Mouse (Mus musculus) monocyte, adult 5-6 weeks (primary cell): ENCODE data around the gene Dvl2. TPM values are rescaled to one million over a fixed set of nuclear protein-coding genes. Genes with fewer than 3 reads are reported as not detected.

Source experiments
- ATAC-seq: fragments of 153-309, 156-312 bp; replicated peaks from 2 replicates; pipeline ENCODE4 v1.8.0; 2017; ENCODE audit warnings: mild to moderate bottlenecking; ENCODE audit not compliant: low TSS enrichment, insufficient number of reproducible peaks, severe bottlenecking, poor library complexity, low FRiP score
- total RNA-seq: library from RNA; stranded (forward); fragments of 200-1000, 200-491, 200-594 nt; gene quantifications from 3 replicates; pipeline ENCODE4 v1.2.3, GENCODE M21; 2017

Dvl2 gene
- total RNA-seq, 1 experiment from 2014 or later: 18.6 TPM

DNA sequence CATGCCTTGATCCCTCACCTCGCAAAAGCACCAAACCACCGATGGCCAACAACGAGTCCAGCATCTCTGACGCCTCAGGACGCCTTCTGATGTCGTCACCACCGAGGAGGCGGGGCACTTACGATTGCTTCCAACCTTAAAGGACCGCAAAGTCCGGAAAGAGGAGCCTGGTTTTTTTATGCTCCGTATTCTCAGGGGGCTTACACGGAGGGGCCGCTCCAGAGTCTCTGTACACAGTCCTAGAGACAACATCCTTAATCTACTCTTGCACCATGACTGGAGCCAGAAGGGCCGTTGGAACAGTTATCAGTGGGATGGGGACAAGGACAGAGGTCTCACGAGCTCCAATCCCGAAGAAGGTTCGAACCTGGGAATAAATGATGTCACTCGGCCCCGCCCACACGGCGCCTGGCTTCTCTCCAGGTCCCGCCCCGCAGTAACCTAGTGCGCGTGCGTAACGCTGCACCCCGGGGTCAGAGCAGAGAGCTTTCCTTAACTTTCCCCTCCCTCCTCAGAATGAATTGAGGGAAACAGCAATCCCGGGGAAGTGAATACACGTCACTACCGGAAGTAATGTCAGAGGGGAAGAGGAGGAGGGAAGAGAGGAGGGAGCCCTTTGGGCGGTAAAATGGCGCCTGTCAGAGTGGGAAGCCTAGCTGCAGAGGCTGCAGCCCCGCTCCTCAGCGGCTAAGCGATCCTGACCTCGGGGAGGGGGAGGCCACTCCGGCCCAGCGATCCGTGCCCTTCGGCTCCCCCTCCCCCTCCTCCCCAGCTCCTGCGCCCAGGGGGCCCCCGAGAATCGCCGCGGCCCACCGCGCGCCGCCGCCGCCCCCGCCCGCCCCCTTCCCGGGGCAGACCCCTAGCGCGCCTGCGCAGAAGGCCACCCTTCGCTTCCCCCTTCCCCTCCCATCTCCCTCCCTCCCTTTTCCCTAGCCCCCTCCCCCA lies 19.9 kb upstream of the Dvl2 start:
- ATAC-seq: peak; percentile 95

DNA sequence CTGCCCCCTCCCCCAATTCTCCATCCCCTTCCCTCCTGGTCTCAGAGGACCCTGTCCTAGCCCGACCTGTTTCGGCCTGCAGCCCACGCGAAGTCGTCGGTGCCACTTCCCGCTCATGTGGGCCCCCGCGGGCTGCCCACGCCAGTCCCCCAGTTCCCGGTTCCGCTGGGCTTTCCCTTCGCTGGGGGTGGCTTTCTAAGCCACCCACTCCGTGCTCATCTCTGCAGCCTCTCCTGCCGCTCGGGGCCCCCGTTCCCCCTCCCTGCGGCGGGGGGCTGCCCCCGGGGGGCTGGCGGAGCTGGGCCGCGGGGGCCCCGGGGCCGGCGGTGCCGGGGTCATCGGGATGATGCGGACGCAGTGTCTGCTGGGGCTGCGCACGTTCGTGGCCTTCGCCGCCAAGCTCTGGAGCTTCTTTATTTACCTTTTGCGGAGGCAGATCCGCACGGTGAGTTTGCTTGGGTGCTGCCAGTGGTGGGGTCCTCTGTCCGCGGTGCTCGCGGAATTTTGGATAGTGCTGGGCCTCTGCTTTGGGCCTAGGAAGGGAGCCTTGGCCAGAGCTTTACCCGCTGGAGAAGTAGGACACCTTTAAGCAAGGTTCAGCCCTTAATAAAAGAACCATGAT lies 19.1 kb upstream of the Dvl2 start, which contains the start of gene Ctdnep1:
Ctdnep1 (plus strand) TSS at position 16 of the 622 bp plus-strand sequence.
- no peak for ATAC-seq

DNA sequence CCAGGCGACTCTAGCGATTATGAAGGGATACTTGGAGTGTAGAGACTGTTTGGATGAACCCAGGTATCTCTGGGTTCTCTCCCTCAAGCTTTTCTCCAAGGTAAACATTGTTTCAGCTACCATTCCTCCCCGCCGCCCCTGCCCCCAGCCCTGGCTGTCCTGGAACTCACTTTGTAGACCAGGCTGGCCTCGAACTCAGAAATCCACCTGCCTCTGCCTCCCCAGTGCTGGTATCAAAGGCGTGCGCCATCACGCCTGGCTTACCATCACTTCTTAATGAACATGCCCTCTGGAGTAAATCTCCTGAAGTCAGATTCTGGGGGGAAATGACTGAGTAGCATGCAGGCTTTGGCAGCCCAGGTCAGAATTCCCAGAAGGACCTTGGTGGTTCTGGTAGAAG lies 18.2 kb upstream of the Dvl2 start, which contains the start of gene Elp5:
Elp5 (minus strand) TSS at position 293 of the 400 bp plus-strand sequence.
- ATAC-seq: no peak

DNA sequence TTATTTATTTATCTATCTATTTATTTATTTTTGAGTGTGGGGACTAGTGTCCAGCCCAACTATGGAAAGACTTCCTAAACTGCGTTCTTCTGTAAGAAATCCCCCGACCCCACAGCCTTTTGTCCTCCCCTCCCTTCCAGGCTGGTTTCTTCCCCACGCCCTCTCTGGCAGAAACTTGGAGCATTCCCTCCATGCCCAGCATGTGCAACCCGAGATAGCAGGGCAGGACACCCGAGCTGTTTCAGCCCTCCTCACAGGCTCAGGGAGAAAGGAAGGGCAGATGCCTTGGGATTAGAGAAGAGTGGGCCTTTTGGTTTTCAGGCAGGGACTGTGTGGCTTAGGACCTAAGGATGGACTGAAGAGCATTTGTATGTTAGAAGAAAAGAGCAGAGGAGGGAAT lies 17.5 kb upstream of the Dvl2 start:
- ATAC-seq: no peak

DNA sequence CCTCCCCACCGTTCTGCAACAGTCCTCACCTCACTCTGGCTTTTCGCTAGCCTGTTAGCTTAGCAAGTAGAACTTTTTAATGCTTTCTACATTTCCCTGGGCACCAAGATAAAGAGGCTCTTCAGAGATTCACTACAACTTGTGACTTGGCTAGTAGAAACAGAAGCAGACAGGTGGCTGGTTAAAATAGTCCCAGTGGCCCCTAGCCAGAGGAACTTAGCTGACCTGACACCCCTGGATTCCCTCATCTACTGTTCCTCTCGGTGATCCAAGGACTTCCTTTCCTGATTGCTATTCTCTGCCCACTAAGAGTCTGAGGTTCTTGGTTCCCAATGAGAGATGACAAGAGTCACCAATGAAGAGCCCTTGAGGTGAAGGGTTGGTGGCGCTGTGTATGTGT lies 17.0 kb upstream of the Dvl2 start:
- no peak for ATAC-seq

DNA sequence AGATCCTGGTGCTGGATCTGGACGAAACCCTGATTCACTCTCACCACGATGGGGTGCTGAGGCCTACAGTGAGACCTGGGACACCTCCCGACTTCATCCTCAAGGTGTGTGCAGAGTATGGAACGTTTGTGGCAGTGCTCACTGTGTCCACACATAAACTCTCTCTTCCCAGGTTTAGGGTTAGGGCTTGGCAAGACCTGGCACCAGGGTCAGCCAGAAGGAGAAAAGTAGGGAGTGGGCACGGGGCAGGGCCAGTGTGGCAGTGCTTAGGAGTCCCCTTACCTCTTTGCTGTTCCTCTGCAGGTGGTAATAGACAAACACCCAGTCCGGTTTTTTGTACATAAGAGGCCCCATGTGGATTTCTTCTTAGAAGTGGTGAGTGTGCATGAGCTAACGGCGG lies 16.0 kb upstream of the Dvl2 start:
- no peak for ATAC-seq

DNA sequence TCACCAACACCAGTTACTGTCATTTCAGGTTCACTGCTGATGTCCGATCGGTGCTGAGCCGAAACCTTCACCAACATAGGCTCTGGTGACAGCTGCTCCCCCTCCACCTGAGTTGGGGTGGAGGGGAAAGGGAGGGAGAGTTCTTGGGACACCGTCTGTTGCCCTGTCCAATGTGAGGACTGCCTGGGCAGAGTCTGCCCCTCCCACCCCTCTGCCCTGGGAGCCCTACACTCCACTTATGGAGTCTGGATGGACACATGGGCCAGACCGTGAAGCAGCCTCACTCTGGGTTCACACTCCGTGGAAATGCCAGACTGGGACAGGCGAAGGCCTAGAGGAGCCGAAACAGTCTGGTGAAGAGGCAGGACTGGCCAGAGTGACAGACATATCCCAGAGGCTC lies 10.4 kb upstream of the Dvl2 start:
- no peak for ATAC-seq

DNA sequence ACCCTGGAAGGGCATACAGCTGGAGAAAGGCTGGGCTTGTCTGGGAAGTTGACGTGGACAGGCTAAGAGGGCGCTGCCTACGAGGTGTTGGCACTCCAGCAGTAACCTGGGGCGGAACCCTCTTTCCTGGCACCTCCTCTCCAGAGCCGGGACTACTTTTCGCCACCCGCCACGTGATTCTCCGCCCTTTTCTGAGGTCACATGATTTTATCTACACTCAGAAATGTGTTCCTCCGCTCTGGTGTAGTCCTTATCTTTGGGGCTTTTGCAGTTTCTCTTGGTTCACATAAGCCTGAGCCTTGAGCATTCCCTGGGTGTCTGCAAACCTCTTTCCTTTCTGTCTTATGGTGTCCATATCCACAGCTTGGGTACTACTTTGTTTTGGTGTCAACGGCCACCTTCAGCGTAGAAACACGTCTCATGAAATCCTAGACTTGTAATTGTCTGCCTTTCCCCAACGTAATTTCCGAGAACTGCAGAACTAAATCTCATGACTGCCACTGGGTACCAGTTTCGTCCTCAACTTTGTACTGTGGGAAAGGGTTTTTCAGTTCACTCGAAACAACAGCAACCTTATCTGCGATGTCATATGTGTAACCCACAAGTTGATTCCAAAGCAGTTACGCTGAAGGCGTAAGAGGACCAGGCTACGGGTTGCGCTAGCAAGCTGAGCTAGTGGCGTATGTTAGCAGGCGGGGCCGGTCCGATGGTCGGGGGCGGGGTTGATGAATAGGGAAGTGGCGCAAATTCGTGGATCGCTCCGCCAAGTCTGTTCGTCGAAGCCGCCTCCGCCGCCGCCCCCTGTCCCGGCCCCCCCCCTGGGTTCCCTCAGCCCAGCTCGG lies 9.3 kb upstream of the Dvl2 start, which contains the start of gene Gabarap:
Gabarap (plus strand) TSS at position 294 of the 842 bp plus-strand sequence.
- peak; percentile 64 for ATAC-seq

DNA sequence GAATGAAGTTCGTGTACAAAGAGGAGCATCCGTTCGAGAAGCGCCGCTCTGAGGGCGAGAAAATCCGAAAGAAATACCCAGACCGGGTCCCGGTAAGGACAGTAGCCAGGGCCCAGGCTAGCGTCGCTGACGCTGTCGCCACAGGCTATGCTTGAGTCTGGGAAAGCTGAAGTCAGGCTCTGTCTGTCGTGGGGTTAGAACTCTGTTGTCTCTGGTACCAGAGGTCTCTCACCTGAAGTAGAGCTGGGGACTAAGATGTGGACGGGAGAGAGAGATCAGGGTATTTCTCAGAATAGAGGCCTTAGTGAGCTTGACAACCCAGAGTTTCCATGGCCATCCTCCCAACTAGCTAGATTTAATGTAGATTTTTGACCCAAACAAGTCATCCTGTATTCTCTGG lies 8.7 kb upstream of the Dvl2 start:
- no peak for ATAC-seq

DNA sequence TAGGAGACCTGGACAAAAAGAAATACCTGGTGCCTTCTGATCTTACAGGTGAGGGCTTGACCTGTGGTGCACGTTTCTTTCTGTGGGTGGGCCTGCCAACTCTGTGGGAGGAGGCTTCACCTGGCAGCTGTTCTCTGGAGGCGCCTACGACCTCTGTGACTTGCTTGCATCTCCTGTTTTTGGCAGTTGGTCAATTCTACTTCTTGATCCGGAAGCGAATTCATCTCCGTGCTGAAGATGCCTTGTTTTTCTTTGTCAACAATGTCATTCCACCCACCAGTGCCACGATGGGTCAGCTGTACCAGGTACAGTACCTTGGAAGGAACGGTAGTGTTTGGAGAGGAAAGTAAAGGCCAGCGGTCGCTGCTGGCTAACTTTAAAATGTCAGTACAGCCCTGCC lies 8.0 kb upstream of the Dvl2 start:
- no peak for ATAC-seq

DNA sequence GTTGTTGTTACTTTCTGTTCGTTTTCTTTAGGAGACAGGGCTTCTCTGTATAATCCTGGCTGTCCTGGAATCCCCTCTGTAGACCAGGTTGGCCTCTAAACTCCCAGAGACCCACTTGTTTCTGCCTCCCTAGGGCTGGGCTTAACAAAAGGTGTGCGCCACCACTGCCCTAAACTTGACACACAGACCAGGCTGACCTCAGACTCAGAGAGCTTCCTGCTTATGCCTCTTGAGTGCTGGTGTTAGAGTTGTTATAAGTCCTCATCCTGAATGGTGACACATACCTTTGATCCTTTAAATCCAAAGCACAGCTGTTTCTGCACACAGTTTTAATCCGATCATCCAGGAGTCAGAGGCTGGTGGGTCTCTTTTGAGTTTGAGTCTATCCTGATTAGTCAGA lies 7.5 kb upstream of the Dvl2 start:
- ATAC-seq: no peak

DNA sequence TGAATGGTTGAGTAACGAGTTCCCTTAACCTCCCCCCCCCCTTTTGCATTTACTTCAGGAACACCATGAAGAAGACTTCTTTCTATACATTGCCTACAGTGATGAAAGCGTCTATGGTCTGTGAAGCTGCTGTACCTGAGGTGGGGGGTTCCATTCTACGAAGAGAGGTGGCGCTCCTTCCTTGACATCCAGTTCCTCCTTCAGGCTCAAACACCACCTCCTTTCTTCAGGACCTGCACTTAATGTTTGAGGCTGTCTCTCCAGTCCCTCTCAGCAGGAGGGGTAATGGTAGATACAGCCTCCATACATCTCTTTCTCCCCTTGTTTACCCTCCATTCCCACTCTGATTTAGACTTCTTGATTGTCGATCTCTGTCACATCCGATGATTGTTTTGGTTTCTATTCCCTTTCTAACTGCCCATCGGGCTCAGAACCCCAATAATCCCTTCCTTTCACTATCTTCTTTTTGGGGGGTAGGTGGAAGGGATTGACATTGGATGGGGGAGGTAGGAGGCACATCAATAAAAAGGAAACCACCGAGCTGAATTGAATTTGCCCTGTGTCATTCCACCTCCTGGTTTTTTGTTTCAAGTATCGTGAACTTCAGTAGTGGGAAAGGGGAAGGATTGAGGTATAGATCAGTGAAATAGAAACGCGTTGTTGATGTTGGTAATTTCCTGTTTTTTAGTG lies 5.8 kb upstream of the Dvl2 start:
- ATAC-seq: no peak

DNA sequence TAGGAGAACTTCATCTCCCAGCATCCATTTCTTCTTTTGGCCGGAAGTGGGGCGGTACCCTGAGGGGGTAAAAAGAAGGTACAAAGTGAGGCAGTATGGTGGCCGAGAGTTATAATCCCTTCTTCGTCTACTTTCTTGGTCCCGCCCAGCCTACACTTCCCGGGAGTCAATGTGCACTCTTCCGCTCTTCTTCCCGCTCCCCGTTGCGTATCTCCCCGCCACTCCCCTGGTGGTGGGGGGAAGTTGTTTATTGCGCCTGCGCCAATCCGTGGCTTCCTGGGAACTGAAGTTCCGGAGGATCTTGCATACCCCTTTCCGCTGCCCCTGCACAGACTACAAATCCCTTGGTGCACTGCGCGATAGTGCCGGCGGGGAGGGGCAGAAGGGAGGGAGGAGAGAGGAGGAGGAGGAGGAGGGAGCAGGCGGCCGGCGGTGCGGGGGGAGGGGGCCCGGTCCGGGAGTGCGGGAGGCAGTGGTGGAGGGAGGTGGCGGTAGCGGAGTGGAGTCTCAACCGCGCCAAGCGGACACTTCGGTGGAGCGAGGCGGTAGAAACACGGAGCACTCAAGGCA lies 4.9 kb upstream of the Dvl2 start, which contains the start of gene Phf23:
Phf23 (plus strand) TSS at position 387 of the 570 bp plus-strand sequence.
- ATAC-seq: peak; percentile 67

DNA sequence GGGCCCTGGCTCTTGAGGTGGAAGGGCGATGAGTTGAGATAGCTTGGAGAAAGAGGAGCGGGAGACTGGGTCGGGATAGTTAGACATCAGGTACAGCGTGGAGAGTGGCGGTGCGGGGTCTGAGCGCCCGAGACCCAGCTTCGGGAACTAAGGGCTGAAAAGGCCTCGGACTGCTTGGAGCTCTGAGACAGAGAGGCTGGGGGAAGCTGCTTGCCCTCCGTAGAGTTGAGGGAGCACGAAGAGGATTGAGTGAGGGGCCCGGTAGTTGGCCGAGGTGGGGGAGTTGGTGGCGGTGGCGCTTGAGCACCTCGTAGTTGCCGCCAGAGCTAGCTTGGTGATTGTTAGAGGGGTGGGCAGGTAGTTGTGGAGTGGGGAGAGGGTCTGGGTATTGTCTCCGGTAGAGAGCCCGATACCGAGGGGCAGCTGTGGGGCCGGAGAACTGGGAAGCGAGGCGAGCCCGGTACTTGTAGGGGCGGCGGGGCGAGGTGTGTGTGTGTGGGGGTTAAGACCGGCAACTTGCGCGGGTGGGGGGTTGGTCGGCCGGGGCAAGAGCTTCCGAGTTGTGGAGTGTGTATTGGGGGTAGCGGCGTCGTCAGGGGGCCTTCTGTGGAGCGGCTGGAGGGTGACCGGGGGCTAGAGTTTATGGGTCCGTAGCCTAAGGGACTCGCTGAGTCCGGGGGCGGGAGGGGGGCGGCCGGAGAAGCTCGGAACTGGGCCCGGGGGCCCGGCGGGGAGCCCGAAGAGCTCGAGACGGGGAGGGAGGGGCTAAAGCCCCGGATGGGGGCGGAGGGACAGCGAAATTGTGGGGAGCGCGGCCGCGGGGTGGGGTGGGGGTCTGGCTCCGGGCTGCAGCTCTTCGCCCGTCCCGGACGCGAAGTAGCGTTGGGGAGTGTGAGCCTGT lies 4.0 kb upstream of the Dvl2 start:
- no peak for ATAC-seq

DNA sequence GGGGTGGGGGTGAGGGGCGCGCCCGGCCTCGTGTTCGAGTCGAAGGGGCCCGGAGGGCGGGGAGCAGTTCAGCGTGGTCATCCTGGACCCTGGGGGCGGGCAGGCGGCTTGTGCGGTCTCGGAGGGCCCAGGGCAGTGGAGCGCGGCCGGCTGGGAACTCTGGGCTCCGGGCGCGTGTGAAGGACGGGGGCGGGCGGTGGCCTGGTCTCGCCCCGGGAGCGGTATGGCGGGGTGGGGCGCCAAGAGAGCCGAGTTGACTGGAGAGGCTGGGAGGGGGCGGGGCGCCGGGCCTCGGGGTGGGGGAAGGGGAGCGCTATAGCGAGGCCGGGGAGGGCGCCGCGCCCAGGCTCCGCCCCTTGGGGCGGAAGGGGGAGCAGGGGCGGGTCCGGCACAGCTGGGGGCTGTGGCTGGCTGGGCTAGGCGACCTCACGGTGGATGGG lies 3.3 kb upstream of the Dvl2 start:
- ATAC-seq: 0 out of 2 replicates have a peak, but pooled peaks have one; percentile 4

DNA sequence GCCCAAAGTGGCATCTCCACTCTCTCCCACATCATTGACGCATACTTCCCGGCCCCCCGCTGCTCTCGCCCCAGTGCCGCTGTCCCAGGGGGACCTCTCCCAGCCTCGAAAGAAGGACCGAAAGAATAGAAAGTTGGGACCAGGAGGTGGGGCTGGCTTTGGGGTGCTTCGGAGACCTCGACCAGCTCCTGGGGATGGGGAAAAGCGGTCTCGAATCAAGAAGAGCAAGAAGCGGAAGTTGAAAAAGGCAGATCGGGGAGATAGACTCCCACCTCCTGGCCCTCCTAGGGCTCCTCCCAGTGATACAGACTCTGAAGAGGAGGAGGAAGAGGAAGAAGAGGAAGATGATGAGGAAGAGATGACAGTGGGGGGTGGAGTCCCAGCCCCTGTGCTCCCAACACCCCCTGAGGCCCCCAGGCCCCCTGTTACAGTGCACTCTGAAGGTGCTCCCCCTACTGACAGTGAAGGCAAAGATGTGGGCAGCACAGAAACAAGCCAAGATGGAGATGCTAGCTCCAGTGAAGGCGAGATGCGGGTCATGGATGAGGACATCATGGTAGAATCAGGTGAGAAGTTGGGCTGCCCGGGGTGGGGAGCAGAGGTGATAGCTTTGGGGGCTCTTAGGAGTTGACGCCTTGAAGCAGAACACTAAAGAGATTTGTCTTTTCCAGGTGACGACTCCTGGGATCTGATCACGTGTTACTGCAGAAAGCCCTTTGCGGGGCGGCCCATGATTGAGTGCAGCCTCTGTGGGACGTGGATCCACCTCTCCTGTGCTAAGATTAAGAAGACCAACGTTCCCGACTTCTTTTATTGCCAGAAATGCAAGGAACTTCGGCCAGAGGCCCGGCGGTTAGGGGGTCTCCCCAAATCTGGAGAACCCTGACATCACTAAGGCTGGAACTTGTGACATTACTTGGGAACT lies 1.6 kb upstream of the Dvl2 start:
- ATAC-seq: no peak
